Mouse (Mus musculus) stomach, embryonic 15.5 days (tissue): ENCODE data around the gene Atp2c1. TPM values are rescaled to one million over a fixed set of nuclear protein-coding genes. Genes with fewer than 3 reads are reported as not detected.
A peak's percentile ranks its signal among the peaks of the same experiment; 100 is the strongest.

Experiments used
- ATAC-seq: fragments of 200-750 bp; cut with Nextera tagmentation; 2 replicates; pipeline ENCODE4 v1.8.0; 2017; ENCODE audit warnings: low read depth, moderate number of reproducible peaks, moderate TSS enrichment; ENCODE audit not compliant: insufficient read depth, low FRiP score
- H3K27ac ChIP-seq: fragments of 300-500 bp; sonication (generic); 2 replicates; pipeline ENCODE4 v1.5.1; 2015; ENCODE audit warnings: mild to moderate bottlenecking, inconsistent platforms
- H3K27me3 ChIP-seq: fragments of 300-500 bp; sonication (generic); replicated peaks from 2 replicates; pipeline ENCODE4 v1.6.1; 2015; ENCODE audit warnings: inconsistent platforms
- H3K36me3 ChIP-seq: fragments of 300-500 bp; sonication (generic); 2 replicates; pipeline ENCODE4 v1.6.1; 2015; ENCODE audit warnings: inconsistent platforms
- H3K4me1 ChIP-seq: fragments of 300-500 bp; sonication (generic); 2 replicates; pipeline ENCODE4 v1.6.1; 2015; ENCODE audit warnings: inconsistent platforms
- H3K4me2 ChIP-seq: fragments of 300-500 bp; sonication (generic); 2 replicates; pipeline ENCODE4 v1.6.1; 2015; ENCODE audit warnings: mild to moderate bottlenecking, inconsistent platforms
- H3K4me3 ChIP-seq: fragments of 300-500 bp; sonication (generic); replicated peaks from 2 replicates; pipeline ENCODE4 v1.5.1; 2015; ENCODE audit warnings: inconsistent platforms
- H3K9ac ChIP-seq: fragments of 300-500 bp; sonication (generic); 2 replicates; pipeline ENCODE4 v1.6.1; 2015; ENCODE audit warnings: inconsistent platforms
- H3K9me3 ChIP-seq: fragments of 300-500 bp; sonication (generic); 2 replicates; pipeline ENCODE4 v1.6.1; 2016; ENCODE audit warnings: inconsistent platforms
- WGBS: fragments of 180-500 bp; shearing (Covaris S2); methylation state at CpG from one replicate; pipeline ENCODE4 v1.1.7; 2015; 5-methylcytosine and 5-hydroxymethylcytosine counted together
- polyA plus RNA-seq: library from polyadenylated mRNA; unstranded; fragments of >200 nt; fragmentation: Nextera tagmentation; extraction: Ambion mirVana; gene quantifications from 2 replicates; pipeline ENCODE4 v1.2.1, GENCODE M21; 2015

Gene Atp2c1
- polyA plus RNA-seq, 1 experiment from 2014 or later: 60.2 TPM

- no peak for ATAC-seq
- no peaks in the 10 kb centered on the region for H3K27me3 ChIP-seq
- H3K27ac ChIP-seq: 0 out of 2 replicates have a peak overlapping the region, but pooled peaks have one; percentile 21
- H3K9ac ChIP-seq: no peak overlapping the region
- no peaks in the 10 kb centered on the region for H3K9me3 ChIP-seq
- no peak overlapping the region for H3K4me2 ChIP-seq
- no peak overlapping the region for H3K4me3 ChIP-seq
- WGBS: 62% methylated on average over 2 of the region's 2 CpGs
- peaks cover 20% of the 10 kb centered on the region for H3K4me1 ChIP-seq
- H3K36me3 ChIP-seq: no peaks in the 10 kb centered on the region
Measured at GRCm38 (mm10) chr9:105523038-105523437, 4.1 kb downstream of the Atp2c1 start.

- no peaks in the 10 kb centered on the region for H3K9me3 ChIP-seq
- H3K9ac ChIP-seq: no peak overlapping the region
- no peak overlapping the region for H3K4me2 ChIP-seq
- H3K27me3 ChIP-seq: no peaks in the 10 kb centered on the region
- no peak overlapping the region for H3K27ac ChIP-seq
- H3K36me3 ChIP-seq: no peaks in the 10 kb centered on the region
- 62% methylated on average over 3 of the region's 3 CpGs for WGBS
- H3K4me3 ChIP-seq: no peak overlapping the region
- peaks cover 20% of the 10 kb centered on the region for H3K4me1 ChIP-seq
- ATAC-seq: no peak
Measured at GRCm38 (mm10) chr9:105522063-105522462, 5.1 kb downstream of the Atp2c1 start.

- H3K9ac ChIP-seq: no peak overlapping the region
Measured at GRCm38 (mm10) chr9:105520776-105521552, 6.2 kb downstream of the Atp2c1 start.

GRCm38 (mm10) chr9:105519278-105519883 lies 7.7 kb downstream of the Atp2c1 start:
- Histone ChIP-seq H3K36me3 (no peaks in the 10 kb centered on the region), H3K27ac (no peak overlapping the region), H3K9ac (no peak overlapping the region), H3K27me3 (no peaks in the 10 kb centered on the region), H3K4me3 (no peak overlapping the region), H3K4me2 (no peak overlapping the region), H3K9me3 (no peaks in the 10 kb centered on the region), H3K4me1 (peaks cover 16% of the 10 kb centered on the region)
- no peak for ATAC-seq
- 54% methylated on average over 6 of the region's 6 CpGs for WGBS

More at GRCm38 (mm10) chr9:105520776-105521552, 6.2 kb downstream of the Atp2c1 start:
- peak; percentile 45; the same call in 1 of the 2 replicates for ATAC-seq
- Histone ChIP-seq H3K27me3 (no peaks in the 10 kb centered on the region), H3K27ac (peak overlapping the region; percentile 22; the same call in 1 of the 2 replicates), H3K4me3 (peak overlapping the region; percentile 6), H3K4me1 (peaks cover 20% of the 10 kb centered on the region), H3K4me2 (peak overlapping the region; percentile 36), H3K9me3 (no peaks in the 10 kb centered on the region), H3K36me3 (no peaks in the 10 kb centered on the region)
- WGBS: 19% methylated on average over 24 of the region's 24 CpGs

GRCm38 (mm10) chr9:105503690-105504089 lies 23.4 kb downstream of the Atp2c1 start:
- no peak overlapping the region for H3K9ac ChIP-seq
- H3K36me3 ChIP-seq: no peaks in the 10 kb centered on the region
- no peak overlapping the region for H3K4me2 ChIP-seq
- no peaks in the 10 kb centered on the region for H3K9me3 ChIP-seq
- no peak overlapping the region for H3K27ac ChIP-seq
- WGBS: 82% methylated on average over 5 of the region's 5 CpGs
- no peak for ATAC-seq
- H3K27me3 ChIP-seq: no peaks in the 10 kb centered on the region
- H3K4me3 ChIP-seq: no peak overlapping the region
- no peaks in the 10 kb centered on the region for H3K4me1 ChIP-seq

GRCm38 (mm10) chr9:105502389-105502788 lies 24.7 kb downstream of the Atp2c1 start:
- H3K36me3 ChIP-seq: no peaks in the 10 kb centered on the region
- H3K9ac ChIP-seq: no peak overlapping the region
- no peaks in the 10 kb centered on the region for H3K4me1 ChIP-seq
- H3K27me3 ChIP-seq: no peaks in the 10 kb centered on the region
- no peaks in the 10 kb centered on the region for H3K9me3 ChIP-seq
- no peak overlapping the region for H3K4me3 ChIP-seq
- WGBS: 61% methylated on average over 4 of the region's 4 CpGs
- H3K4me2 ChIP-seq: no peak overlapping the region
- no peak for ATAC-seq
- no peak overlapping the region for H3K27ac ChIP-seq

- ATAC-seq: peak; percentile 34
- H3K9ac ChIP-seq: peak overlapping the region; percentile 97
- no peaks in the 10 kb centered on the region for H3K36me3 ChIP-seq
- H3K27ac ChIP-seq: peak overlapping the region; percentile 88
- H3K4me2 ChIP-seq: peak overlapping the region; percentile 94
- H3K27me3 ChIP-seq: no peaks in the 10 kb centered on the region
- H3K4me3 ChIP-seq: peak overlapping the region; percentile 94
- no peaks in the 10 kb centered on the region for H3K4me1 ChIP-seq
- under 1% methylated on average over 39 of the region's 39 CpGs for WGBS
- H3K9me3 ChIP-seq: no peaks in the 10 kb centered on the region
Measured at GRCm38 (mm10) chr9:105495316-105496174, 31.6 kb downstream of the Atp2c1 start.

- H3K4me3 ChIP-seq: peak overlapping the region; percentile 94
- H3K4me2 ChIP-seq: peak overlapping the region; percentile 94
- no peaks in the 10 kb centered on the region for H3K9me3 ChIP-seq
- H3K27me3 ChIP-seq: no peaks in the 10 kb centered on the region
- H3K4me1 ChIP-seq: no peaks in the 10 kb centered on the region
- no peaks in the 10 kb centered on the region for H3K36me3 ChIP-seq
- WGBS: under 1% methylated on average over 65 of the region's 83 CpGs
- H3K9ac ChIP-seq: peak overlapping the region; percentile 97
- H3K27ac ChIP-seq: peak overlapping the region; percentile 99
- peak; percentile 100 for ATAC-seq
Measured at GRCm38 (mm10) chr9:105494553-105495315, 32.4 kb downstream of the Atp2c1 start.

- H3K4me3 ChIP-seq: no peak overlapping the region
- 53% methylated on average over 3 of the region's 3 CpGs for WGBS
- no peak for ATAC-seq
Measured at GRCm38 (mm10) chr9:105492744-105493143, 34.4 kb downstream of the Atp2c1 start.

GRCm38 (mm10) chr9:105488363-105488762 lies 38.8 kb downstream of the Atp2c1 start:
- Histone ChIP-seq H3K4me2 (no peak overlapping the region), H3K36me3 (no peaks in the 10 kb centered on the region), H3K9me3 (no peaks in the 10 kb centered on the region), H3K4me1 (no peaks in the 10 kb centered on the region), H3K9ac (no peak overlapping the region), H3K4me3 (no peak overlapping the region), H3K27ac (no peak overlapping the region), H3K27me3 (no peaks in the 10 kb centered on the region)
- WGBS: 61% methylated on average over 5 of the region's 5 CpGs
- ATAC-seq: no peak

More at GRCm38 (mm10) chr9:105492744-105493143, 34.4 kb downstream of the Atp2c1 start:
- Histone ChIP-seq H3K9ac (no peak overlapping the region), H3K9me3 (no peaks in the 10 kb centered on the region), H3K4me2 (no peak overlapping the region), H3K4me1 (no peaks in the 10 kb centered on the region), H3K36me3 (no peaks in the 10 kb centered on the region), H3K27ac (no peak overlapping the region), H3K27me3 (no peaks in the 10 kb centered on the region)
